Mouse (Mus musculus): ENCODE results near the gene Icam5.
A peak's percentile ranks its signal among the peaks of the same experiment; 100 is the strongest.

Icam5 gene

GRCm38 (mm10) chr9:21014691-21015570 is 16.9 kb upstream of the Icam5 start:
- peak; percentile 41 for DNase-seq

GRCm38 (mm10) chr9:21015571-21016130 is 16.2 kb upstream of the Icam5 start, which contains the start of gene Icam1:
Icam1 (plus strand) TSS chr9:21015985.
- no peak for DNase-seq

GRCm38 (mm10) chr9:21016331-21017176 is 15.3 kb upstream of the Icam5 start:
- DNase-seq, result no peak

GRCm38 (mm10) chr9:21017177-21017575 is 14.7 kb upstream of the Icam5 start:
- no peak for DNase-seq

GRCm38 (mm10) chr9:21018600-21018999 is 13.3 kb upstream of the Icam5 start:
- no peak for DNase-seq

- no peak for DNase-seq
These were observed 10.5 kb upstream of the Icam5 start for GRCm38 (mm10) chr9:21021363-21021762.

- DNase-seq, result no peak
These were observed 9.6 kb upstream of the Icam5 start for GRCm38 (mm10) chr9:21022288-21022687.

GRCm38 (mm10) chr9:21022726-21023125 is 9.1 kb upstream of the Icam5 start:
- no peak for DNase-seq

- no peak for DNase-seq
These were observed 6.5 kb upstream of the Icam5 start for GRCm38 (mm10) chr9:21025258-21025810.

- DNase-seq, result no peak
These were observed 5.0 kb upstream of the Icam5 start for GRCm38 (mm10) chr9:21026849-21027248.

GRCm38 (mm10) chr9:21027774-21028290 is 4.0 kb upstream of the Icam5 start:
- DNase-seq, result no peak

GRCm38 (mm10) chr9:21028560-21029110 is 3.2 kb upstream of the Icam5 start:
- no peak for DNase-seq

GRCm38 (mm10) chr9:21029291-21030054 is 2.4 kb upstream of the Icam5 start, which contains the start of gene Icam4:
Icam4 (plus strand) TSS chr9:21029373.
- peak; percentile 78 for DNase-seq

GRCm38 (mm10) chr9:21030055-21030600 is 1.7 kb upstream of the Icam5 start:
- no peak for DNase-seq

- DNase-seq, result peak; percentile 89
These were observed 1.1 kb upstream of the Icam5 start for GRCm38 (mm10) chr9:21030781-21031250.

- DNase-seq, result peak; percentile 87
These were observed 500 bp upstream of the Icam5 start for GRCm38 (mm10) chr9:21031251-21031895.

- DNase-seq, result no peak
These were observed 618 bp downstream of the Icam5 start for GRCm38 (mm10) chr9:21032491-21032890.

- peak; percentile 81 for DNase-seq
These were observed 1.3 kb downstream of the Icam5 start for GRCm38 (mm10) chr9:21033136-21033535.

GRCm38 (mm10) chr9:21034481-21035085 is 2.7 kb downstream of the Icam5 start:
- no peak for DNase-seq

GRCm38 (mm10) chr9:21035586-21035985 is 3.7 kb downstream of the Icam5 start:
- peak; percentile 49 for DNase-seq
